Mouse (Mus musculus) heart, postnatal 0 days (tissue): Measurements from ENCODE around the gene Lipa.

ENCODE experiments used
- CTCF ChIP-seq: IDR thresholded peaks from 2 replicates; pipeline ENCODE4 v1.5.1; 2016; ENCODE audit warnings: antibody characterized with exemption, control low read depth, low read depth
- EP300 ChIP-seq: IDR thresholded peaks from 2 replicates; pipeline ENCODE4 v1.6.1; 2016; ENCODE audit warnings: antibody characterized with exemption, low read depth

- no peak for TF ChIP-seq EP300
- no peak for TF ChIP-seq CTCF
Observed at GRCm38 (mm10) chr19:34510717-34511116, 16.6 kb downstream of the Lipa start.
